Mouse (Mus musculus) myocyte (in vitro differentiated cells): Measurements from ENCODE around the gene Fmnl3.

Source experiments
- E2F4 ChIP-seq: IDR thresholded peaks from one replicate; pipeline ENCODE4 v1.6.1; 2011; ENCODE audit warnings: mild to moderate bottlenecking, control low read depth, moderate library complexity; ENCODE audit not compliant: insufficient read depth
- MAX ChIP-seq: IDR thresholded peaks from one replicate; pipeline ENCODE4 v1.6.1; 2011; ENCODE audit warnings: low read depth, mild to moderate bottlenecking, control low read depth
- MYOG ChIP-seq, 3 experiments: IDR thresholded peaks; one replicate each; pipeline ENCODE4 v1.6.1; 2011; ENCODE audit warnings: control low read depth in 2 of 3, low read depth in 2 of 3, mild to moderate bottlenecking in 2 of 3; ENCODE audit not compliant: insufficient read length in 2 of 3, control insufficient read depth in 1 of 3, insufficient read depth in 1 of 3
- POLR2A ChIP-seq: IDR thresholded peaks from one replicate; pipeline ENCODE4 v1.6.1; 2011; ENCODE audit warnings: low read depth, mild to moderate bottlenecking, control low read depth, moderate library complexity; ENCODE audit not compliant: insufficient read length
- POLR2AphosphoS2 ChIP-seq: IDR thresholded peaks from one replicate; pipeline ENCODE4 v1.6.1; 2011; ENCODE audit warnings: low read depth, control low read depth; ENCODE audit not compliant: insufficient read length
- REST ChIP-seq: IDR thresholded peaks from one replicate; pipeline ENCODE4 v1.6.1; 2011; ENCODE audit warnings: mild to moderate bottlenecking, control low read depth, moderate library complexity; ENCODE audit not compliant: insufficient read depth, insufficient read length
- SRF ChIP-seq: IDR thresholded peaks from one replicate; pipeline ENCODE4 v1.6.1; 2011; ENCODE audit warnings: low read depth; ENCODE audit not compliant: control insufficient read depth, insufficient read length
- TCF3 ChIP-seq: IDR thresholded peaks from one replicate; pipeline ENCODE4 v1.6.1; 2011; ENCODE audit warnings: low read depth, control low read depth; ENCODE audit not compliant: insufficient read length
- USF1 ChIP-seq: IDR thresholded peaks from one replicate; pipeline ENCODE4 v1.6.1; 2011; ENCODE audit warnings: low read depth, mild to moderate bottlenecking, control low read depth, moderate library complexity

- TF ChIP-seq POLR2A, result no peak
- TF ChIP-seq MAX, result no peak
- TF ChIP-seq SRF, result no peak
- no peak for TF ChIP-seq POLR2AphosphoS2
- TF ChIP-seq USF1, result no peak
- no peak for TF ChIP-seq E2F4
- no peak for TF ChIP-seq REST
- no peak for TF ChIP-seq TCF3
- no peak for TF ChIP-seq MYOG (IDR thresholded peaks at IDR 0.05; ENCODE audit: control insufficient read depth in 1 of 3, insufficient read depth in 1 of 3, insufficient read length in 2 of 3, low read depth in 2 of 3)
These were observed 5.3 kb upstream of the Fmnl3 start for GRCm38 (mm10) chr15:99375581-99375980.
